Mouse (Mus musculus): Measurements from ENCODE around the gene Gm10577. TPM values are rescaled to one million over a fixed set of nuclear protein-coding genes. Genes with fewer than 3 reads are reported as not detected.

Gene Gm10577
- polyA plus RNA-seq, 1 experiment from 2014 or later, result not detected

DNA sequence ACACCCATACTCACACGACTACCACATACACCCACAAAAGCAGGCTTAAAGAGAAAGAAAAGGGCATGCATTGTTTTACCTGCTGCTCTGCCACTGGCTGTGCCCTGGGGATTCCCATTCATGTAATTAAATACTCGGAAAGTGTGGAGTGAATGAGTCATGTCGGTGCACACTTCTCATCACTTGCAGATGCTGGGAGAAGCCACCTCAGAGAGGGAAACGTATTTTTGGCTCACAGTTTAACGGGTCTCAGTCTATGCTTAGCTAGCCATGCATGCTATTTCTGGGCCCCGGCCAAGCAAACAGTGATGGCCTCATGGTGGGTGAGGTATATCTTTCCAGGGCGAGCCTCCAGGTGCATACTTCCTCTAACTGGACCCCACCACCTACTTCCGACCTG is 21.6 kb downstream of the Gm10577 start:
- no peak overlapping the region for H3K9ac ChIP-seq (ENCODE audit: low read depth, low read length)
- no peak for ATAC-seq
- WGBS, result 86% methylated on average over 8 of the region's 8 CpGs

DNA sequence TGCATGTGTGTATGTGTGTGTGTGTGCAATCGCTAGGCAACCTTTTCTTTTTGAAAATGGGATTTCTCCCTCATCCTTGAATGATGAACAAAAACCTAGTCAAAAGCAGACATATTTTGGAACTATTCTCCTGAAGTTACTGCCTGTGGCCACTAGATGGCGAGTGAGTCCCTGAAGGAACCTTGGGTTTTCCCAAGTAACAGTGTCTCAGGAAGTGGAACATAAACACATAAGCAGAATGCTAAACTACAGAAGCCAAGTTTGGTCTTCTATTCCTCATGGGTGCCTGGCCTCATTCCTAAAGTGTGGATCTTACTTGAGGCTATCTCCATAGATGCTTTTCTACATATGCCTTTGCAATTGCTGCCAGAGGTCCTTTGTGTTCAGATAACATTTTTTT is 22.4 kb downstream of the Gm10577 start:
- WGBS, result 20% methylated on average over 2 of the region's 2 CpGs
- H3K4me1 ChIP-seq (replicated peaks; ENCODE audit: control insufficient read depth, insufficient read depth, low read length), result no peaks in the 10 kb centered on the region
- no peak for ATAC-seq

More for the DNA sequence above, 21.6 kb downstream of the Gm10577 start:
- Histone ChIP-seq H3K4me2 (replicated peaks; ENCODE audit: low read depth) (no peak overlapping the region), H3K27me3 (replicated peaks; ENCODE audit: control insufficient read depth, insufficient read depth, low read length) (no peaks in the 10 kb centered on the region), H3K4me3 (ENCODE audit: low read depth, low read length) (no peak overlapping the region), H3K36me3 (ENCODE audit: control insufficient read depth, insufficient read depth) (peaks cover 37% of the 10 kb centered on the region), H3K4me1 (replicated peaks; ENCODE audit: control insufficient read depth, insufficient read depth, low read length) (no peaks in the 10 kb centered on the region), H3K27ac (ENCODE audit: low read depth, low read length) (no peak overlapping the region), H3K9me3 (ENCODE audit: control insufficient read depth) (no peaks in the 10 kb centered on the region)
- TF ChIP-seq CTCF (IDR thresholded peaks at IDR 0.05; ENCODE audit: low read depth), result no peak

DNA sequence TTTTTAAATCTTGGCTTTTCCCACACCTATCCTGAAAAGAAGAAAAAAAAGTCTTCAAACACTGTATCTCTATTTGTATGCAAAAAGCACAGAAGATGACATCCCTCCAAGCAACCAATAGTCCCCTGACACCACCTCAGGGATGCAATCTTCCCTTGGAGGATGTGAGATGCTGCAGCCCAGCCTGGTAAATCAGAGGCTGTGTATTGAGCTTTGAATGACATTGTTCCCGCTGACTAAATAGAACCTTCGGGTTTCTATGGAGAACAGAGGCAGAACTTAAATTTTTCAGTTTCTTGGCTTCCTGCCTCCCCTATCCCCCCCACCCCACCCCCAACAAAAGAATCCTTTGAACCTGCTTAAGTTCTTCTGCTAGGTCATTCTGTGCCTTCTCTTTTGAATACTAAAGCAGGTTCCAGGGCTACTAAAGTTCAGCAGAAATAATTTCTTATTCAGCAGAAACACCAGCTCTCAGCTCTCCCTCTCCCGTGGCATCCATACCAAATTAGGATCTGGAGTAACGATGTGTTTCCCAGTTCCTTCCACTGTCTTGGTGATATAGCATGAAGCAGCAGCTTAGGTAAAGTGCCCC is 24.3 kb downstream of the Gm10577 start:
- H3K4me1 ChIP-seq (replicated peaks; ENCODE audit: control insufficient read depth, insufficient read depth, low read length), result no peaks in the 10 kb centered on the region
- WGBS, result 87% methylated on average over 4 of the region's 4 CpGs
- H3K4me2 ChIP-seq (replicated peaks; ENCODE audit: low read depth), result no peak overlapping the region
- no peak for ATAC-seq
- no peak overlapping the region for H3K4me3 ChIP-seq (ENCODE audit: low read depth, low read length)
- H3K27ac ChIP-seq (ENCODE audit: low read depth, low read length), result no peak overlapping the region
- H3K27me3 ChIP-seq (replicated peaks; ENCODE audit: control insufficient read depth, insufficient read depth, low read length), result no peaks in the 10 kb centered on the region
- no peak for TF ChIP-seq CTCF (IDR thresholded peaks at IDR 0.05; ENCODE audit: low read depth)
- H3K9me3 ChIP-seq (ENCODE audit: control insufficient read depth), result no peaks in the 10 kb centered on the region
- H3K9ac ChIP-seq (ENCODE audit: low read depth, low read length), result no peak overlapping the region
- H3K36me3 ChIP-seq (ENCODE audit: control insufficient read depth, insufficient read depth), result peaks cover 50% of the 10 kb centered on the region

More for the DNA sequence above, 22.4 kb downstream of the Gm10577 start:
- no peaks in the 10 kb centered on the region for H3K9me3 ChIP-seq (ENCODE audit: control insufficient read depth)
- no peak overlapping the region for H3K4me2 ChIP-seq (replicated peaks; ENCODE audit: low read depth)
- H3K27me3 ChIP-seq (replicated peaks; ENCODE audit: control insufficient read depth, insufficient read depth, low read length), result no peaks in the 10 kb centered on the region
- no peak overlapping the region for H3K4me3 ChIP-seq (ENCODE audit: low read depth, low read length)
- no peak overlapping the region for H3K9ac ChIP-seq (ENCODE audit: low read depth, low read length)
- H3K36me3 ChIP-seq (ENCODE audit: control insufficient read depth, insufficient read depth), result peaks cover 36% of the 10 kb centered on the region
- no peak overlapping the region for H3K27ac ChIP-seq (ENCODE audit: low read depth, low read length)
- peak; percentile 93 for TF ChIP-seq CTCF (IDR thresholded peaks at IDR 0.05; ENCODE audit: low read depth)

DNA sequence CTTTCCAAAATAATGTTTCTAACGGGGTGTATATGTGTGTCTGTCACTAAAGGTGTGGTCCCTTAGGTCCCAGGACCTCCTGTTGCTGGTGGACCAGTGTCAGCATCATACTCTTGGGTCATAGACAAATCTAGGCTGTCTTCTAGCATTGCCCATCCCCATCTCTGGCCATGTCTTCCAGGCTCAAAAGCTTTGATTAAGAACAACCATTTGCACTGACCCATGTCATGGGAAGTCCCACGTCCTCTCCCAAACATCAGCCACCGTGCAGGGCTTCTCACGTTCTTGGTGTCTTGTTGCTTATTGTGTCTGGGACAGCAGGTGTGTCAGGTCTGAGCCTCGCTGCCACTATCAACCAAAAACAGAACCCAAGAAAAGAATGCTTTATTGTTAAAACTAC is 24.9 kb downstream of the Gm10577 start:
- ATAC-seq, result no peak
- Histone ChIP-seq H3K4me2 (replicated peaks; ENCODE audit: low read depth) (no peak overlapping the region), H3K9me3 (ENCODE audit: control insufficient read depth) (no peaks in the 10 kb centered on the region), H3K4me1 (replicated peaks; ENCODE audit: control insufficient read depth, insufficient read depth, low read length) (no peaks in the 10 kb centered on the region), H3K27me3 (replicated peaks; ENCODE audit: control insufficient read depth, insufficient read depth, low read length) (no peaks in the 10 kb centered on the region), H3K36me3 (ENCODE audit: control insufficient read depth, insufficient read depth) (peaks cover 55% of the 10 kb centered on the region), H3K9ac (ENCODE audit: low read depth, low read length) (no peak overlapping the region), H3K27ac (ENCODE audit: low read depth, low read length) (no peak overlapping the region), H3K4me3 (ENCODE audit: low read depth, low read length) (no peak overlapping the region)
- 89% methylated on average over 5 of the region's 5 CpGs for WGBS
- TF ChIP-seq CTCF (IDR thresholded peaks at IDR 0.05; ENCODE audit: low read depth), result no peak

DNA sequence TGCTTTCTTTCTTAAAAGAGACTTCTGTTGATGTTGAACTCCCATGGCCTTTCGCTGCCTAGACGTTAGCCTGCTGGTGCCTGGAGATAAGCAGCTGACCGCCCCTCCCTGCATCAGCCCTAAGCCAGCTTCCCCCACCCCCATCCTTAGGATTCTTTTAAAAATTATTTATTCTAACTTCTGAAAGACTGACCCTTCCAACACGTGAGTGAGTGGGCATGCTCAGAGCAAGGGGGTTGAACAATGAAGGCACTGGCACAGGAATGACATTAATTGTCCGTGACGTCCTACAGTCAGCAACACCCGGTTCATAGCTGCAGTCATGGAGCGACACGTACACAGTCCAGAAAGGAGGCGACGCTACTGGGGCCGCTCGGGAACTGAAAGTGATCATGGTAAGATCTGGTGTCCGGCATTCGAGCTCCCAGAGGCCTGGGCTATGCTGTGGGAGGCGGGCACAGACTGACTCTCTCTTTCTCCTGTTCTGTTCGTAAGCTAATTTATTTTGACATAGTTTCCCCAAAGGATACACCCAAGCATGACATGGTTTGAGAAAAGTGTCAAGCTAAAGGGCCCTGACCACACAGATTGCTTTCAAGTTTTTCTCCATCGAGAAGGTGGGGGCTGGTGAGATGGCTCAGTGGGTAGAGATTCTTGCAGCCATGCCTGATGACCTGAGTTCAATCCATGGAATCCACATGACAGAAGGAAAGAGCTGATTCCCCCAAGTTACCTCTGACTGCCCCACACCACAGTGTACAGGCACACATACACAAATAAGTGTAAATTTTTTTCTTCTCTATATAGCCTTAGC is 25.8 kb downstream of the Gm10577 start:
- no peaks in the 10 kb centered on the region for H3K4me1 ChIP-seq (replicated peaks; ENCODE audit: control insufficient read depth, insufficient read depth, low read length)
- TF ChIP-seq CTCF (IDR thresholded peaks at IDR 0.05; ENCODE audit: low read depth), result no peak
- no peak overlapping the region for H3K9ac ChIP-seq (ENCODE audit: low read depth, low read length)
- no peaks in the 10 kb centered on the region for H3K9me3 ChIP-seq (ENCODE audit: control insufficient read depth)
- H3K27me3 ChIP-seq (replicated peaks; ENCODE audit: control insufficient read depth, insufficient read depth, low read length), result no peaks in the 10 kb centered on the region
- no peak overlapping the region for H3K4me2 ChIP-seq (replicated peaks; ENCODE audit: low read depth)
- H3K36me3 ChIP-seq (ENCODE audit: control insufficient read depth, insufficient read depth), result peaks cover 64% of the 10 kb centered on the region
- no peak overlapping the region for H3K27ac ChIP-seq (ENCODE audit: low read depth, low read length)
- ATAC-seq, result no peak
- 71% methylated on average over 18 of the region's 18 CpGs for WGBS
- no peak overlapping the region for H3K4me3 ChIP-seq (ENCODE audit: low read depth, low read length)

DNA sequence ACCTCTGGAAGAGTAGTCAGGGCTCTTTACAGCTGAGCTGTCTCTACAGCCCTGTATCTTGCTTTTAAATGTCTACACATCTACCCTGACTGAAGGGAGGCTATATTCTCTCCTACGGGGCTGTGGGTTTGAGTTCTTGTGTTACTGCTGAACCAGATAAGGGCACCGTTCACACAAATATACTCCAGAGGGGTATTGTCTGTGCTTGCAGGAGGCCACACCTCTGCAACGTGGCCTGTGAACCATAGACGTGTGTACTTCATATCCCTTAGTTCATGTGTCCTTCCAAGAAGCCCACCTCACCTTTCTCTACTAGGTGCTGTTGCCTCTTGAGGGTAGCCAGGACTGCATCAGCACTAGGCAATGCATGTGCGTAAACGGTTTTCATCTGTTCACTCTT is 28.4 kb downstream of the Gm10577 start:
- no peak for ATAC-seq
- no peak overlapping the region for H3K4me2 ChIP-seq (replicated peaks; ENCODE audit: low read depth)
- peaks cover 65% of the 10 kb centered on the region for H3K36me3 ChIP-seq (ENCODE audit: control insufficient read depth, insufficient read depth)
- H3K9me3 ChIP-seq (ENCODE audit: control insufficient read depth), result no peaks in the 10 kb centered on the region
- no peak overlapping the region for H3K4me3 ChIP-seq (ENCODE audit: low read depth, low read length)
- no peak for TF ChIP-seq CTCF (IDR thresholded peaks at IDR 0.05; ENCODE audit: low read depth)
- no peaks in the 10 kb centered on the region for H3K27me3 ChIP-seq (replicated peaks; ENCODE audit: control insufficient read depth, insufficient read depth, low read length)
- no peak overlapping the region for H3K9ac ChIP-seq (ENCODE audit: low read depth, low read length)
- no peak overlapping the region for H3K27ac ChIP-seq (ENCODE audit: low read depth, low read length)
- 89% methylated on average over 6 of the region's 6 CpGs for WGBS
- H3K4me1 ChIP-seq (replicated peaks; ENCODE audit: control insufficient read depth, insufficient read depth, low read length), result no peaks in the 10 kb centered on the region
